Mouse (Mus musculus): ENCODE measurements around the gene Atp6v1e2.

Gene Atp6v1e2

DNA sequence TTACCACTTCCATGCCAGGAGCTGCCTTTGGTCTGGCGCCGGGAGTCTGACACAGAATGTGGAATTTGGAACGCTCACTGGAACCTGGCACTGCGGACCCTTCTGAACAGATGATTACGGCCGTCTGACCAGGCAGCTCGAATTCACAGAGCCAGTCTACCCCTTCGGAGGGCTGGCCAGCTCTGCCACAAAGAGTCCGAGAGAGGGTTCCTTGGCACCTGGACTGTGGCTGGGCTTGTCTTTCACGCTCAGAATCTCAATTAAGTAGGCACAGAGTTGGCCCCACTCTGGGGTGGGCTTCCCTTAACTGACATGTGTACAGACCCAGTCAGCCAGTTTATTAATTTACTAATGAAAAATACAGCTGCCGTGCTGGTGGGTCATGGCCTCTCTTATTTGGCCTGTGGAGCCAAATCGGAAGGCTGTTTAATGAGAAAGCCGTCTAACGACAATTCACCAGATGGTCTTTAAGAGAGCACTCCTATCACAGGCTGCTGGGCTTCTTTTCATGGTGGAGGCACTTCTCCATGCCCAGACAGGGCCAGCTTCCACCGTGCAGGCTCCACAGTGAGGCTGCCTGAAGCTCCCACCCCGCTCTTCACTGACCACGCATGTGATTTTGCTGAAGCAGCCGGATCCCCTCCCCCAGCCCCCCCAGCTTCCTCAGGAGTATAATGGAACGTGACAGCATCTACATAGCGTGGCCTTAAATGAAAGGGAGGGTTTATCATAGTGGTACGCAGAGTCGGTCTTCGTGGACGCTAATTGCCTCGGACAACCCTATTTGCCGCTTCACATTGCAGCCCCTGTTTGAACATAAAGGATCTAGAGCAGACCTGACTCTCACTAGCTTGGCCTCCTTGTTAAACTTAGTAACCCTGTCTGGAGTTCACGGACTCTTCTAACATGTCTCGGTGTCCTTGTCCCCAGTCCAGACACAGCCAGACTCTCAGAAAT, at the start of gene Atp6v1e2:
Gene Atp6v1e2, minus strand, starts transcription at position 58 of the 957 bp plus-strand sequence.
- no peak for DNase-seq (ENCODE audit: low read depth)

DNA sequence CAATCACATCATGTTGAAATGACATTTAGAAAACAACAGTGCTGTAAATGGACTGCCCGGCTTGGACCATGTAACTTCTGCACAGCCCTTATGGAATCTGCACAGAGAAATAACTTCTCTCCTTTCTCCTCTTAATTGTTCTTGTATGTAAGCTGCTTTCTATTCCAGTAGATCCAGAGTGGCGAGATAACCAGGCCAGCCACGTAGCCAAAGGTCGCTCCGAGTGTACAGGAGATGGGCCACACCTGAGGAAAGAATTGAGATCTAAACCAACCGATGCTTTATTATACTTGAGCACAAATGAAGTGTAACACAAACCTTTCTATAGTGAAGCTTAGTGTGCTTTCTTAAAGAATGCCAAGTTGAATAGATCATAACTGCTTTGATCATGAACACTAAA, 49.6 kb upstream of the Atp6v1e2 start:
- DNase-seq (ENCODE audit: low read depth) = no peak

DNA sequence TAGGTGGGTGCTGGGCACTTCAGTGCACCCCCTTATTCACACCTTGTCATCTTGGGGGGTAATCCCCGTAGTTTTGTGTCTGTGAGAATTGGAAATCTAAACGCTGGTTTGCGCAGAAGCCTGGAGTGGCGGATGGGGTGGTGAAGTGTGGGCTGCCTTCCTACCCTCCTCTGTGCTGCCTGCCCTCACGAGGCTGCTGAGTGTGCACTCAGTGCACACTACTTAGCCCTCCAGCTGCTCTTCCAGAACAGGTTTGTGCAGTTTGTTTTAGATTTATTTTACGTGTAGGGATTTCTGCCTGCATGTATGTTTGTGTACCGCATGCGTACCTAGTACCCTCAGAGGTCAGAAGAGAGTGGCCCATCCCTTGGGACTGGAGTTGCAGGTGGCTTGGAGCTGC, 43.6 kb upstream of the Atp6v1e2 start:
- no peak for DNase-seq (ENCODE audit: low read depth)

DNA sequence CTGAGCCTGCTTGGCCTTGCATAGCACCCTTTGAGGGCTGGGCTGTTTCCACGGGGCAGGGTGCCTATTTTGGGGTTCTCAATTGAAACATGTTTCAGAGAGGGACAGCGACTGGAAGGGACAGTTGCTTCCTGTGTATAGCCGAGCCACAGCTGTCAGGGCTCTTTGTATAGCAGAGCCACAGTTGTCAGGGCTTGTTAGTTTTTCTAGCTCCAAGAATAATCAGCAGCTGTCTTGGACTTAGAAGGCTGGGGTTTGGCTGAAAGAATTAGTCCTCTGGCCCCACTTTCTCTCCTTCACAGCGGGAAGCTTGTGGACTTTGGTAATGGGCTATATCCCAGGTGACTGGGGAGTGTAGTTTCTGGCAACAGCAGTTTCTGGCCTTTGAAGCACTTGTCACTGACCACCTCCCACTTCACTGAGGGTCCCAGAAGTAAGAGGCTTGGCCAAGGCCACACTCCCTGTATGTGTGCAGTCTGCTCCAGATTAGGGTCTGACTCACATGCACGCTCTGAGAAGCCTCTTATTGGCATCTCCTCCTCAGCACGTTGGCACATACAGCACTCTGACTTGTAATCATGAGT, 41.0 kb upstream of the Atp6v1e2 start:
- no peak for DNase-seq (ENCODE audit: low read depth)

DNA sequence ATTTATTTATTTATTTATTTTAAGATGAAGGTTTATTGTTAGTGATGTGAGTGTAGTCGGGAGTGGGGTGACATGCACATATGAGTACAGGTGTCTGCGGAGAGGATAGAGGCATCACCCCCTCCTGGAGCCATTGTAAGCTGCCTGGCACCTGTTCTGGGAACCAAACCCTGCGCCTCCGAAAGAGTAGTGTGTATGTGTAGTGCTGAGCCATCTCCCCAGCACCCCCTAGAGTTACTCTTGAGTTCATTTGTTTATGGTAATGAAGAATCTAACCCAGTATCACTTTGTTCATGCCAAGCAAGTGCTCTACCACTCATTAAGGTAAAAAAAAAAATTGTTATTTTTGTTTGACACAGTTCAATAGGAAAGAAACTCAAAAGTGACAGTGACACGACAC, 40.5 kb upstream of the Atp6v1e2 start:
- DNase-seq (ENCODE audit: low read depth) = no peak

DNA sequence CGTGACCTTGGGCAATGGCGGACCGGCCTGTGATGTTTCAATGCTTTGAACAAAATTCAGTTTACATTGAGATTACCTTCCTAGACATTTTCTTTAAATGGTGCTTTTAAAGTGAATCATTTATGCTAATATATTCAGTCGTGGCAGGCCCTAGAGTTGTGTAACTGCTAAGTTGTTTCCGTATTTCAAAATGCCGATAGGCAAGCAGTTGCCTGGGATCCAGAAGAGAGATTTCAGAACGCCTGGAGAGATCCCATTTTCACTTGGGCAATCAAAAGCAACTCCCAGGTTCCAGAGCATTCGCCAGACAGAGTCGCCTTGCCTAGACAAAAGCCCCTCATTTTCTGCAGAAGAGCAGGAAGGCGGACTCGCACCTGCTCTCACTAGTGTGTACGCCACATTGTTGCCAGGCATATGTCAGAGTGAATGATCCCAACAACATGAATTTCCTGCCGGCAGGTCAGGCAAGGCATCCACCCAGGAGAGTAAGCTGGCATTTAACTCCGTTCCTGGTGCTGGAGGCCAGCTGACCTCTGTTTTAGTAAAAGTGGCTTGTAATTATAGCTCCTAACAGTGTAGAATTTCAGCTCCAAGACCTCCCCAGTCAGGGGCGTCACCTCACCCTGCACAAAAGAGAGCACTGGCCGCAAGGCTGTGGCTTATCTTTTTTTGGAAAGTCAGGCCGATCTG, 38.9 kb upstream of the Atp6v1e2 start:
- no peak for DNase-seq (ENCODE audit: low read depth)

DNA sequence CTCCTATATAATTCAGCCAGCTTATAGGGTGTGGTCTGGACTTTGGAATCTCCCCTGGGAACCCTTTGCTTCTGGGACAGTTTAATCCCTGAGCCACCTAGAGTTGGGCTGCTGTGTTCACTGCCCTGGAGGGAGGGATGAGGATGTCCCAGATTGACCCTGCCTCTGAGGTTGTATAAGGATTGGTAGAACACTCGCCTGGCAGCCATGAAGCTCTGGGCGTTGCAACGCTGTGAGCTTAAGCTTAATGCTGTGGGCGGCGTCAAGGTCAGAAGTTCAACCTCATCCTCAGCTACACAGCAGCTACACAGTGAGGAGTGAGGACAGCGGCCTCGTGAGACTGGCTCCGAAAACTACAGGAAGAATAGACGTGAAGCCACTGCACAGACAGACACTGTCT, 34.8 kb upstream of the Atp6v1e2 start:
- DNase-seq (ENCODE audit: low read depth) = no peak

DNA sequence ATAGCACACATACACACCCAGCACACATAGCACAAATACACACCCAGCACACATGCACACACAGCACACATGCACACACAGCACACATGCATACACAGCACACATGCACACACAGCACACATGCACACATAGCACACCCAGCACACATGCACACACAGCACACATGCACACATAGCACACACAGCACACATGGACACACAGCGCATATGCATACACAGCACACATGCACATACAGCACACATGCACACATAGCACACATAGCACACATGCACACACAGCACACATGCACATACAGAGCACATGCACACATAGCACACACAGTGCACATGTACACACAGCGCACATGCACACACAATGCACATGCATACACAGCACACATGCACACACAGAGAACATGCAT, 34.0 kb upstream of the Atp6v1e2 start:
- no peak for DNase-seq (ENCODE audit: low read depth)

DNA sequence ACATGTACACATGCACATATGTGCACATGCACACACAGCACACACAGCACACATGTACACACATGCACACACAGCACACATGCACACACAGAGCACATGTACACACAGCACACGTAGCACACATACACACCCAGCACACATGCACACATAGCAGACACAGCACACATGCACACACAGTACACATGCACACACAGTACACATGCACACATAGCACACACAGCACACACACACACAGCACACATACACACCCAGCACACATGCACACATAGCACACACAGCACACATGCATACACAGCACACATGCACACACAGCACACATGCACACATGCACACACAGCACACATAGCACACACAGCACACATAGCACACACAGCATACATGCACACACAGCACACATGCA, 33.5 kb upstream of the Atp6v1e2 start:
- no peak for DNase-seq (ENCODE audit: low read depth)

DNA sequence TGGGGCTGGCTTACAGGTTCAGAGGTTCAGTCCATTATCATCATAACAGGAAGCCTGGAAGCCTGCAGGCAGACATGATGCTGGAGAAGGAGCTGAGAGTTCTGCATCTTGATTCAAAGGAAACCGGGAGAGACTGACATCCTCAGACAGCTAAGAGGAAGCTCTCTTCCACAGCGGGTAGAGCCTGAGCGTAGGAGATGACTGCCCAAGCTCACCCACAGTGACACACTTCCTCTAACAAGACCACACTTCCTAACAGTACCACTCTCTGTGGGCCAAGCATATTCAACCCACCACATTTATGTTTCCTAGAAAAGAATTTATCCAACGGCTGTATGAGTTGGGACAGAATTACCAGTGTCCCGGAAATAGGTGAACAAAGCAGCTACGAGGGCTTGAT, 30.8 kb upstream of the Atp6v1e2 start:
- DNase-seq (ENCODE audit: low read depth) = no peak

DNA sequence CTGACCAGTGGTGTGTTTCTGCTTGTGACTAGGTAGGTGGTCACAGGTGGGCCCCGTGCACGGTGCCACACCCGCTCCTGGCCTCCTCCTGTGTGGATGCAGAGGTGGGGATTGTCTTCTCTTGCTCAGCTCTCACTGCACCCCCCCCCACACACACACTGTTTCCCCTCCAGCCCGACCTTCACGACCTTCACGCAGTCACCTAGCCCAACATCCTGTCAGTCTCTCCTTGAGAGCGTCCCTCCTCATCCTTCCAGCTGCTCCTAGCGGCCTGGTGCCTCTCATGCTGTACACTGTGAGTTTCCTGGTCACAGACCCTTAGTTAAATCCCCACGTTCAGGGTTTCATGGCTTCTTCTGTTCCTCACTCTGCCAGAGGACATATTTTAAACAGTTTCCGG, 28.7 kb upstream of the Atp6v1e2 start:
- DNase-seq (ENCODE audit: low read depth) = no peak

DNA sequence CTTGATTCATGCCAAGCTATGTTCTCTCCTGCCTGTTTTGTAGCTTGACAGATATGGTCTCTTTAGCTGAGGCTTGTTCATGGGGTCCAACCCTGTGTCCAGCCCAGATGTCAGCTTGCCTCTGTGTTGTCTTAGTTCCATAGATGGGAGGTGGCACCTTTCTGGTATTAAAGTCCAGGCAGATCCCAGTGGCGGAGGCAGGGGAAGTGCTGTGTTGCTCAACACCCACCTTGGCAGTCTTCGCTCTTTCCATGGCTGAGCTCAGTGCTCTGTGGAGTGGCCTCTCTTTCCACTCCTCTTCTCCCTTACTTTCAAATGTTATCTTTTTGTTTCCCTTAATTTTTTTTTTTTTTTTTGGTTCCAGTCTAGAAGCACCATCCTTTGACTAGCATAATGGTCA, 25.4 kb upstream of the Atp6v1e2 start:
- no peak for DNase-seq (ENCODE audit: low read depth)

DNA sequence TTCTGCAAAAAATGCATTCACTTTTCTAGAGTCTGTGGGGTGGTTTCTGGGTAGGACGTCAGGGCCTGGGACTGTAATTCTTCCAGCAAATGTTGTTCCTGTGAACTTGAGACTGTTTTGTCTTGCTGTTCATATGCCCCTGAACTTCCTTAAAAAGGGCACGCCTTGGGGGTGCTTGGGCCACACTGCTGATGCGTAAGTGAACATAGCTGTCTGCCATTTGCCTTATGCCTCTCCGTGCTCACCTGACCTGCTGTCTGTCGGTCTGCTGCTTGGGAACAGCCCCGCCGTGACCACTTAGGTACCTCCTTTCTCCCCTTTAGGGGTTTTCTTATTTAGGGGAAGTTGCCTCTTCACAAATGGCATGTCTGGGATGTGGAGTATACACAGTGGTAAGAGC, 24.2 kb upstream of the Atp6v1e2 start:
- DNase-seq (ENCODE audit: low read depth) = no peak

DNA sequence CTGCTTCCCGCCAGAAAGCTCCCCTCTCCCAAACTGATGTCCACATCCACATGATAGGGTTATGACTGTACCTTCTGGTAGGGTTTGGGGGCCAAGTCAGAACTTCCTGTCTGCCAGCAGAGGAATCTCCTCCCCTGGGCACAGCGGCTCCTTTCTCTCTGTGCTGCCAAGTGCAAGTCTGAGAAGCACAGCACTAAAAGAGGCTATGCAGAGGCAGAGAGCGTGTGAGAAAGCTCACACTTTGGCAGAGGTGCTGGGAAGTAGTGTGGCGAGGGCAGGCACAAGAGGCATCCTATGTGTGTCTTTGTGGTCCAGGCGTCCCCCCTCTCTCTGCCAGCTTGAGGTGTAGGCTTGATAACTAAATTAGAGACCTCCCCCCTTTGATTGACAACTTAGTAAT, 23.3 kb upstream of the Atp6v1e2 start:
- no peak for DNase-seq (ENCODE audit: low read depth)

DNA sequence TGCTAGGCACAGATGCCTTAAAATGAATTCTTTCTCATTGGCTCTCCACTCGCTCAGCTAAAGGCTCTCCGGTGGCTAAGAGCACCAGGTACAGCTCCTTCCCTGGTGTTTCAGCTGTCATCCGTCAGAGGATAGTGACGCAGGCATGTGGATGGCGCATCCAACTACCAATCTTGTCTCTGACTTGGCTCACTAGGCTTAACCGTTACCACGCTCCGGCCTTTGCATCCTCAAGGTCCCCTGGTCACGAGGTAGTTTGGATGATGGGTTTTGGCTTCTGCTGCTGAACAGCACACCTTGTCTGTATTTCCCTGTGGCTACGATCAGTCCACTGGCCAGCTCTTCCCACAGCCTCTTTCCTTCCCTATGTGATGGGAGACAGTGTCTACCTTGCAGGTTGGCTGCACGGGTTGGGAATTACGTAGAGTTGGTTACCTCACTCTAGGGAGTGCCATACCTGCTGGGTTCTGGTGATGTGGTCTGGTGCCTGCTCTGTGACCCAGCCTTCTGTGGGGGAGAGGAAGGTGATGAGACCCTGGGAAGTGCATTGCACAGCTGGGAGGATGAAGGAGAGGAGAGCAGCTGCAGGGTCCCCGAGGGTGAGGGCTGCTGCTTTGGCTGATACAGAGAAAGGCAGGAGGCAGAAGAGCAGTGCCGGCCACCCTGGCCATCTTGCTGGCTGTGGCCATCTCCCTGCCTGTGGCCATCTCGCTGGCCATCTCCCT, 22.5 kb upstream of the Atp6v1e2 start:
- no peak for DNase-seq (ENCODE audit: low read depth)

DNA sequence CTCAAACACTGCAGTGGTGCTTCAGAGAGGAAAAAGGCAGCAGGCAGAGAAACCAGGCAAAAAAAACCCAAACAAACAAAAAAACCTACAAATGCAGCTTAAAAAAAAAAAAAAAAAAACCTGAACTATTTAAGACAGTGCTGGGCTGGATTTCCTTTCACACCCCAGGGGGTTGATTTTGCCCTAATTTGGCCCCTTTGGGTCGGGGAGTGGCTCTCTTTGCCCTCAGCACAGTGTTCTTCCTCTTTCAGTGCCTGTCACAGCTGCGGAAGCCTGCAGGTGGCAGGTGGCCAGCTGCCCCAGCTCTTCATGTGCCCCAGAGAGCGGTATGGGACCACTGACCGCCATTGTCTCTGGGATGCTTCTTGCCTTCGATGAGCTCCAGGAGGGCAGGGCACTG, 21.9 kb upstream of the Atp6v1e2 start:
- no peak for DNase-seq (ENCODE audit: low read depth)

DNA sequence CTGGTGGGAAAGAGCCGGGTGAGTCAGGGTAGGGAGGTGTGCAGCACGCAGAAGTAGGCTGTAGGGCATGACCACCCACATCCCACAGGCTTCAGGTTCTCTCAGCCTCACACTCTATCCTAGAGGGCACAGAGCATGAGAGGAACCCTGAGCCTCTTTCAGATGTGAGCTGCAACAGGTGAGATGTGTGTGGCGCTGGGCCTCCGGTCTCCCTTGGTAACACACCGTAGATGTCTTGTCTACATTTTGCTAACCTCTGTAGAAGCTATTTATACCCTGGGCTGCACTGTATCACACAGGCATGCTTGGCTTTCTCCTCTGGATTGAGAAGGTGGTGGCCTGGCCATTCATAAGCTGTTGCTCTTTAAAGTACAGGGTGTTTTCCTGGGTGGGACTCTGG, 20.9 kb upstream of the Atp6v1e2 start:
- DNase-seq (ENCODE audit: low read depth) = no peak

DNA sequence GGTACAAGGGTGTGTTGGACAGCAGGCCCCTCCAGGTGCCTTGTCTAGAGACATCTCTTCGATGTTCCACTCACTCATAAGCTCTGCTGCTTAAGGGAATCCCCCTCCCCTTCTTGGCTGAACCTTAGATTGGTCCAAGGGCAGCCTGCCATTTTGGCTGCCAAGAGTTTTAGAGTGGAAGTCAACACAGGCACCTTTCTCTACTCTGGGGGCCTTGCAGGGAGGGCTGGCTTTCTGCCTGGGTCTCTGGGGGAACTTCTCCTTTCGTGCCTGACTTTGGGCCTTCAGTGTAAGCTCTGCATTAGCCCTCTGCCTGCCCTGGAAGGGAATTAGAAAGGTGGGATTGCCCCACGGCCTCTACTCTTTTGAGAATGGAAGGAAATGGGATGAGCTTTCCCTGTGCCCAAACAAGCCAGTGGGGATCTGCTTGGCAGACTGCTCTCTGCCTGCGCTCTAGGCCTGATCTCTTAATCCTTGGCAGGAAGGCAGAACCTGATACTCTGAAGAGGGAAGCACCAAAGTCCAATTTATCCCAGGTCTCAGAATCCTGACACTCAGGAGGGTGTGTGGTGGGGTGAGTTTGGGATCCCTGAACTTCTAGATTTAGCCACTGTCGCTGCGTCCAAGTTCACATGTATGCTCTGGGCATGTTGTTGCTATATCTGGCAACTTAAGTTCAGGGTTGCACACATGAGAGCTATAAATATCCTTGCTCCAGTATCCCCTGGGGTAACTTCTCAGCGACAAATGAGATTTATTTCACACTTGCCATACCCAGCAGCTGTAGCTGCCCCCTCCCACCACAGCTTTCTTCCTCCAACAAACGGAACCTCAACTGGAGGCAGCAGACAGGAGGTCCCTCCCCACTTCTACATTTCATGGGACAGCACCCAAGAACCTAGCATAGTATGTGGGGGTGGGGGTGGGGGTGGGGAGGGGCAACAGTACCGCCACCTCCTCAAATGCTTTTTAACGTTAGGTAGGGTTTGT, 20.1 kb upstream of the Atp6v1e2 start:
- no peak for DNase-seq (ENCODE audit: low read depth)

DNA sequence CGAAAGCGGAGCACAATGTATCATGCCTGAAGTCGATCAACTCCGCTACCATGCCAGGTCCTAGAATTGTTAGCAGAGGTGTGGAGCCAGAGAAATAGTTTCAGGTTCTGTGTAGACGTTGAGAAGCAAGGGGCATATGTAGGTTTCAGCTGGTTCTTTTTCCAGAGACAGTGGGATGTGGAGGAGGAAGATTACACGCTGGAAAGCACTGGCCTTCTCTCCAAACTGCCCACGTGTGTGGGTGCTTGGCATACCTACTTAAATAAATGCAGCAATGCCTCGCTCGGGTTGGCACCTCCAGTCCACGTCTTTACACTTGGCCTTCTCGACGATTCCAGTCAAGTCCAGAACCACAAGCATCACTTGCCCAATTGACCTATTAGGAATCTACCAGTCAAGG, 19.4 kb upstream of the Atp6v1e2 start:
- DNase-seq (ENCODE audit: low read depth) = no peak

DNA sequence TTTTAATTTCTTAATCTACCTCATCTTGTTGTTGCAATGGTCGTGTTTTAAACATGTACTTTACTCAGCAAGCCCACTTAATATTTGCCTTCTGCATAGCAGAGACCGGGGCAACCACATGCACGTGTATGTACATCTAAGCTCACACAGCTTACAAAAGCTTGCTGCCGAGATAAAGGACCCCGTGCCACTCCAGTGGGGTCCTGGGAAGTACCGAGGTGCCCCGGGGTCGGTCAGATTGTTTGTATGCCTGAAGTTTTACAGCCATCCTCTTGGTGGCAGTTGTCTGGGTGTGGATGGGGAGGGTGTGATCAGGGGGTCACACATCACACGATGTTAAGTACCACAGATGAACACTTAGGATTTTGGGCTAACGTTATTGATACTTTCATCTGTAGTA, 18.3 kb upstream of the Atp6v1e2 start:
- no peak for DNase-seq (ENCODE audit: low read depth)

DNA sequence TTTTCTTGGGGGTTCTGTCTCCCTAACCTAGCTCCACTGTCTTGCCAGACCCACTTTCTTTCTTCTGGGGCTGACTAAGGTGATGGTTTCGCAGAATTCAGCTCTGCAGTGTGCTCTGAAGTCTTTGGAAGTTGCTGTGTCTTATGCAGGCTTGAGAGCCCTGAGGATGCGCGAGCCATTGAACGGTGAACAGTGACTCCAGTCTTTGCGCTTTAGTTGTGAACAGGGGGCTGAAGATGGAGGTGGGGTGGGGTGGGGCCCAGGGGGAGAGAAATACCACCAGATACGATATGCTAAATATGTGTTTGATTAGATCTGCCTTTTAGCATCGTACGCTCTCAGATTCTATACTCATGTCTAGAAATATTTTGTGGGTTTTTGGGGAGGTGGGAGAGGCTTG, 17.4 kb upstream of the Atp6v1e2 start:
- DNase-seq (ENCODE audit: low read depth) = no peak
